Mouse (Mus musculus): ENCODE data around the gene Glod4.

Gene Glod4

GRCm38 (mm10) chr11:76258511-76258910 is 15.0 kb upstream of the Glod4 start:
- ATAC-seq (ENCODE audit: low TSS enrichment), result no peak

- no peak for ATAC-seq (ENCODE audit: low TSS enrichment)
These were observed 13.9 kb upstream of the Glod4 start for GRCm38 (mm10) chr11:76257386-76257785.

- ATAC-seq (ENCODE audit: low TSS enrichment), result no peak
These were observed 12.6 kb upstream of the Glod4 start for GRCm38 (mm10) chr11:76256129-76256528.

GRCm38 (mm10) chr11:76255431-76256001 is 12.0 kb upstream of the Glod4 start:
- no peak for ATAC-seq (ENCODE audit: low TSS enrichment)

- no peak for ATAC-seq (ENCODE audit: low TSS enrichment)
These were observed 10.4 kb upstream of the Glod4 start for GRCm38 (mm10) chr11:76253918-76254264.

- ATAC-seq (ENCODE audit: low TSS enrichment), result peak; percentile 91
These were observed 9.8 kb upstream of the Glod4 start for GRCm38 (mm10) chr11:76253145-76253917.

- ATAC-seq (ENCODE audit: low TSS enrichment), result no peak
These were observed 8.5 kb upstream of the Glod4 start for GRCm38 (mm10) chr11:76252036-76252435.

- no peak for ATAC-seq (ENCODE audit: low TSS enrichment)
These were observed 3.7 kb upstream of the Glod4 start for GRCm38 (mm10) chr11:76247239-76247638.

GRCm38 (mm10) chr11:76246439-76246838 is 2.9 kb upstream of the Glod4 start:
- ATAC-seq (ENCODE audit: low TSS enrichment), result no peak

GRCm38 (mm10) chr11:76243811-76244546 is 454 bp upstream of the Glod4 start:
- peak; percentile 53 for ATAC-seq (ENCODE audit: low TSS enrichment)

GRCm38 (mm10) chr11:76239750-76240149 is 3.8 kb downstream of the Glod4 start:
- ATAC-seq (ENCODE audit: low TSS enrichment), result no peak

- ATAC-seq (ENCODE audit: low TSS enrichment), result no peak
These were observed 7.4 kb downstream of the Glod4 start for GRCm38 (mm10) chr11:76236136-76236535.

GRCm38 (mm10) chr11:76225051-76225450 is 18.5 kb downstream of the Glod4 start:
- no peak for ATAC-seq (ENCODE audit: low TSS enrichment)

- ATAC-seq (ENCODE audit: low TSS enrichment), result no peak
These were observed 18.9 kb downstream of the Glod4 start for GRCm38 (mm10) chr11:76224631-76225030.

- peak; percentile 96 for ATAC-seq (ENCODE audit: low TSS enrichment)
These were observed 26.1 kb downstream of the Glod4 start, which contains the start of the genes Dbil5 and Gemin4 for GRCm38 (mm10) chr11:76217390-76217800. Dbil5 (plus strand) TSS chr11:76217608. Gemin4 (minus strand) TSS chr11:76217664.

GRCm38 (mm10) chr11:76216681-76217389 is 26.7 kb downstream of the Glod4 start:
- ATAC-seq (ENCODE audit: low TSS enrichment), result peak; percentile 39; the same call in 1 of the 2 replicates

GRCm38 (mm10) chr11:76216049-76216540 is 27.4 kb downstream of the Glod4 start:
- no peak for ATAC-seq (ENCODE audit: low TSS enrichment)

GRCm38 (mm10) chr11:76215011-76215410 is 28.5 kb downstream of the Glod4 start:
- ATAC-seq (ENCODE audit: low TSS enrichment), result no peak

- ATAC-seq (ENCODE audit: low TSS enrichment), result no peak
These were observed 29.7 kb downstream of the Glod4 start for GRCm38 (mm10) chr11:76213841-76214240.

GRCm38 (mm10) chr11:76211595-76211994 is 31.9 kb downstream of the Glod4 start:
- ATAC-seq (ENCODE audit: low TSS enrichment), result 0 out of 2 replicates have a peak, but pooled peaks have one; percentile 31

GRCm38 (mm10) chr11:76210228-76210985 is 33.1 kb downstream of the Glod4 start:
- no peak for ATAC-seq (ENCODE audit: low TSS enrichment)
